Mouse (Mus musculus): ENCODE data around the gene Cc2d2a.

The Cc2d2a gene

GRCm38 (mm10) chr5:43661997-43662961, at the start of gene Cc2d2a:
TSS of gene Cc2d2a (plus strand) at chr5:43662346.
- peak; percentile 67 for DNase-seq

GRCm38 (mm10) chr5:43621575-43622299, 40.4 kb upstream of the Cc2d2a start:
- peak; percentile 23 to 46 for DNase-seq

- no peak for DNase-seq
These were observed 36.7 kb upstream of the Cc2d2a start for GRCm38 (mm10) chr5:43625407-43625806.

- no peak for DNase-seq
These were observed 28.0 kb upstream of the Cc2d2a start for GRCm38 (mm10) chr5:43634071-43634601.

- peak in 1 of 2 experiments; percentile 39 for DNase-seq
These were observed 27.5 kb upstream of the Cc2d2a start for GRCm38 (mm10) chr5:43634602-43635081.

- DNase-seq: no peak
These were observed 17.1 kb upstream of the Cc2d2a start for GRCm38 (mm10) chr5:43645020-43645419.

GRCm38 (mm10) chr5:43647098-43647774, 14.9 kb upstream of the Cc2d2a start:
- DNase-seq: peak; percentile 55 to 60

- peak in 1 of 2 experiments; percentile 8 for DNase-seq
These were observed 648 bp upstream of the Cc2d2a start for GRCm38 (mm10) chr5:43661498-43661897.

GRCm38 (mm10) chr5:43663531-43663930, 1.4 kb downstream of the Cc2d2a start:
- DNase-seq: no peak

- DNase-seq: peak; percentile 35 to 61
These were observed 3.0 kb downstream of the Cc2d2a start for GRCm38 (mm10) chr5:43665144-43665543.

GRCm38 (mm10) chr5:43669118-43669645, 7.0 kb downstream of the Cc2d2a start:
- DNase-seq: no peak

- DNase-seq: peak; percentile 92 to 93
These were observed 10.2 kb downstream of the Cc2d2a start for GRCm38 (mm10) chr5:43672177-43672911.

- DNase-seq: peak in 1 of 2 experiments; percentile 4
These were observed 10.9 kb downstream of the Cc2d2a start for GRCm38 (mm10) chr5:43673083-43673482.

GRCm38 (mm10) chr5:43685466-43685865, 23.3 kb downstream of the Cc2d2a start:
- DNase-seq: no peak

- no peak for DNase-seq
These were observed 30.3 kb downstream of the Cc2d2a start for GRCm38 (mm10) chr5:43692489-43692888.

GRCm38 (mm10) chr5:43697133-43697532, 35.0 kb downstream of the Cc2d2a start:
- no peak for DNase-seq

GRCm38 (mm10) chr5:43699240-43699639, 37.1 kb downstream of the Cc2d2a start:
- no peak for DNase-seq

- DNase-seq: no peak
These were observed 59.6 kb downstream of the Cc2d2a start for GRCm38 (mm10) chr5:43721538-43722451.

GRCm38 (mm10) chr5:43722452-43722783, 60.3 kb downstream of the Cc2d2a start:
- no peak for DNase-seq

- no peak for DNase-seq
These were observed 61.7 kb downstream of the Cc2d2a start for GRCm38 (mm10) chr5:43723830-43724229.

Measured in cerebellum, postnatal 10 days (tissue).